Mouse (Mus musculus): ENCODE results near the gene Cfap58. TPM values are rescaled to one million over a fixed set of nuclear protein-coding genes. Genes with fewer than 3 reads are reported as not detected.

Gene Cfap58
- polyA plus RNA-seq, 1 experiment, result not detected

DNA sequence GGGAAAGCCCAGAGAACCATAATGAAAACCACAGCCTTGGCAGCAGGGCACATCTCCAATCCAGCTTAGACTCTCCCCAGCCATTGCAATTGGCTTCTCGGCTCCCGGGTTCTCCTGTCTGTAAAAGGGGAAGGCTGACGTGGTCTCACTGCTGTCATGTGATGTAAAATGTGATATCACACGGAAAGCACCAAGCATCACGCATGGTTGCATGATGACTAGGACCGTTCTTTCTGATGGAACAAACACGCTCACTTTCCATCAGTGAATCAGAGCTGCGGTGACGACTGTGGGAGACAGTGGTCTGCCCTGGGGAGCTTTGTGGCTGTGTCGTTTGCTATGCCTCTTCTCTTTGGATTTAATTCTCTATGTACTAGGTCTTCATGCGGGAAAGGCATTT is 50.5 kb downstream of the Cfap58 start:
- TF ChIP-seq GATA1 (IDR thresholded peaks at IDR 0.05; ENCODE audit: low read length), result no peak

DNA sequence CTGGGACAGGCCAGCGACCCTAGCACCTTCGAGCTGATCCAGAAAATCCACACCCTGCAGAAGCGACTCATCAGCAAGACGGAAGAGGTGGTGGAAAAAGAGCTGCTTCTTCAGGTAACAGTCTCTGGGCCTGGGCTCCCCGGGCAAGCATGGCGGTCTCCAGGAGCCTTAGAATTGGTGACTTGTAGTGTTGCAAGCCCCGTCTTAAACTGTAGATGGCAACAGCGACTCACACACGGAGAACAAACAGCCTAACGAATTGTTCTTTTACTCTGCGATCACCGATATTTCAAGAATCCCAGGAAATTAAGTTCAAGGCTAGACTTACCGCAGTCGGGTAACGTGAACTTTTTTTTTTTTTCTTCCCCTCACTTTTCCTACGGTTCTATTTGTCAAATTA is 51.0 kb downstream of the Cfap58 start:
- TF ChIP-seq GATA1 (IDR thresholded peaks at IDR 0.05; ENCODE audit: low read length), result no peak

DNA sequence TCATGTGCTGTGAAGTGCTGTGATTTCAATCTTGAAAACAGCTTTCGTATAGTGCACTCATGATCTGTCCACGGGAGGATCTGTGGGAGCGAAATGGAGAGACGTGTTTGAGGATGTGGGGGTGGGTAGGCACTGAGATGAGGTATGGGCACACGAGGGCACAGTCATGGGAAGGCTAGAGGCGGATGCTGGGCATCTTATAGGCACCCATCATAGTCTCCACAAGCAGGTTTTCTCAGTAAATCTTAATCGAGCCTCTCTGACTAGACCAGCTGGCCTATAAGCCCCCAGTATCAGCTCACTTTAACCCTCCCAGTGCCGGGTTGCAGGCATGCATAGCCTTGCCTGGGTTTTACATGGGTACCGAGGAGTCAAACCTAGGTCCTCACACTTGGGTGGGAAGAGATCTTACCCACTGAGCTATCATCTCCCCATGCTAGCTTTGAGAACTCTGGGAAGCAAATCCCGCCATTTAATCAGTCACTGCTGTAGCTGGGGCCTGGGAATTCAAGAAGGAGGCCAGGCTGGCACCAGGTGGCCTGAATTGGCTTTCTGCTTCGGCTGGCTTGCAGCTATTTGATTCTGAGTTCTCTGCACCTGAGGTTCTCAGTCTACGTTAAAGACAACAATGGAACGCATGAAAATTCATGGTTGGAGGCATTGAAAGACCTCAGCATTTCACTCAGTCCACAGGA is 51.6 kb downstream of the Cfap58 start:
- no peak for TF ChIP-seq GATA1 (IDR thresholded peaks at IDR 0.05; ENCODE audit: low read length)

DNA sequence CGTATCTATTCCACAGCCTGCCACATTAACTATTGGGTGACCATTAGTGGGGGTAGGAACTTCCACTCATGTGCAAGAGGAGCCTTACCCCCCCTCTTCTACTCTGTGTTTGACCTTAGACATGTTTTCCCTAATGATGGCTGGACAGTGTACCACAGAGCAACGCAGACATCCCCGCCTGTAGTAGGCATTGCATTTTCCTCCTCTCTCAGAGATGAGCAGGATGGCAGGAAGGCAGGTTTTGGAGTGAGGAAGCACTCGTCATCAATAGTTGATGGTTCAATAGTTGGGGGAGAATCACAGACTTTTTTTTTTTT is 52.1 kb downstream of the Cfap58 start:
- no peak for TF ChIP-seq GATA1 (IDR thresholded peaks at IDR 0.05; ENCODE audit: low read length)

DNA sequence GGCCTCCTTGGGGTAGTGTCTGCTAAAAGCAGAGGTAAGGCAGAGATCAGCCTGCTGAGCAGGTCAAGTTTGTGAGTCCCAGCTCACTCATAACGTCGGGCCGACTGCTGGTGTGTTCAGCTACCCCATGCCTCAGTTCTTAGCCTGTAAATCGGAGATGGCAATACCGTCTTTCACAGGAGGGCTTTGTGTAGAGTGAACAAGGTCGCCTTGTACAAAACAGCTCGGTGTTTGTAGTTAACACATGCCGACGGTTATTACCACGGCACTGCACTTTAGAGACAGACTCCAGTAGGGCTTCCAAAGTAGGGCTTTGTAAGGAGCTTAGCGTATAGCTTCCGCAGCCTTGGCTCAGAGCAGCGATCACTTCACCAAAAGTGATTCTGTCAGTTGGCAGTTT is 63.8 kb downstream of the Cfap58 start:
- no peak for TF ChIP-seq GATA1 (IDR thresholded peaks at IDR 0.05; ENCODE audit: low read length)

DNA sequence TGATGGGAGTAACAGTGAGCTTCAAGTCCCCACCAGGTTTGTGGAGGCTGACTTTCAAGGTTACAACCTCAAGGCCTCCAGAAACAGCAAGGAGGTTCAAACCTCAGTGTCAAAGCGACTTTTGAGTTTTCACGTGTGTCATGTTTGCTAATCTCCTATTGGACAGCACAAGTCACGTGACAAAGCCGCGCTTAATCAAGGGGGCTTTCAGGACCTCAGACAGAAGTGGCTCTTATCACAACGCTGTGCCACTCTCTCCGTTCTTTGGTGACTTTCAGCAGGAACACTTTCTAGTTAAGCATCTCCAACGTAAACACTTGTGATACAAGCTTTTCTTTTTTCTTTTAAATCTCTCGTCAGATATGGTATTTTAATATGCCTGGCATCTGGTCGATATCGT is 64.3 kb downstream of the Cfap58 start:
- no peak for TF ChIP-seq GATA1 (IDR thresholded peaks at IDR 0.05; ENCODE audit: low read length)

DNA sequence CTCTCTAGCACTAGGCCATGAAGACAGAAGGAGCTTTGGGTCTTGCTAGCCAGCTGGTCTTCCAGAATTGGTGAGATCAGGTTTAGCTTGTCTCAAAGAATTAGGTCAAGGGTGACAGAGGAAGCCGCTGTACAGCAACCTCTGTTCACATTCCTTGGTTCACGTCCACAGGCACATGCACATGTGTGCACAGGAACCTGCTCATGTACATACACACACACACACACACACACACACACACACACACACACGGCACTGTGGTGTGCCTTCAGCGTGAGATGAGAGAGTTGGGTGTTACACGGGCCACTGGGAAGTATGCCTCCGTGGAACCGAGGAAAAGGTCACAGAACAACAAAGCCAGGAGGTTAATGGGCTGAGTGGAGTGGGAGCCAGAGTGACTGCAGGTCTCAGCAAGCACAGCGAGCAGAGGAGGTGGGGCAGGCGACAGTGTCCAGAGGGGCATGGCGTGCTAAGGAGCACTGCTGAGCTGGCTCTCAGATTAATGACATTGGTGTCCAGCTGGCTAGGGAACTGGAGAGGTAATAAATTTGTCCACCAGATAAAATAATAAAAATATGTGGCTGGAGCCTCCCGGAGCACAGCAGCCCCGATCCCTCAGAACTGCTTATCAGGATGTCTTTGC is 71.4 kb downstream of the Cfap58 start:
- no peak for TF ChIP-seq GATA1 (IDR thresholded peaks at IDR 0.05; ENCODE audit: low read length)

DNA sequence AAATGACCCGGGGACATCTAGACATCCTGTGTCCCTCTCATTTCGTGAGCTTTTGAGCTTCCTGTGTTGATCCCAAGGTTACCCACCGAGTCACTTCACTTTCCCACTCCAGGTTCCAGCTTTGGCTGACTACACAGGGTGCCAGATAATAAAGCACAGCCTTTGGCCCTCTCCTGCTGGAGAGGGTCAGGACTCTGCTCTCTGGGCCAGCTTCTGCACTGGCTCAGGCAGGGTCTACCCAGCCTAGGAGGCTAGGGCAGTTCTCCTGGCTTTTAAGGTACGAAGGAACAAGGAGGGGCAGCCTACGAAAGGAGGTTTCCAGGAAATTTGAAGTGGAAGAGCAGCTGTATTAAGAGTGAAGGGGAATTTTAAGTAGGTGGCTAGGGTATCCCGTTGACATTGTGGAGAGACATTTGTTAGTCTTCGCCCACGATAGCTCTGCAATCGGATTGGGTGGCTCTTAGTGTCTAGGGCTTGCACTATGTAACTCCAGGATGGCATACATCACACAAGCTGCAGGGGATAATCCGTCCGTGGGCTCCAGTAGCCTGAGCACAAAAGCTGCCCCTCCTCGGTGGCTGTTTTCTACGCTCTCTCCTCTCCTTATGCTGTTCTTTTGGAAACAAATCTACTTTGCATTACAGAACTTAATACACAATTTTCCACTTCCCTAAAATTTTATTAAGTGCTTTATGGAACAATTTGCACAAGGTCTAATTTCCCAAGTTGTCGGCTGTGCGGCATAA is 72.3 kb downstream of the Cfap58 start:
- no peak for TF ChIP-seq GATA1 (IDR thresholded peaks at IDR 0.05; ENCODE audit: low read length)

DNA sequence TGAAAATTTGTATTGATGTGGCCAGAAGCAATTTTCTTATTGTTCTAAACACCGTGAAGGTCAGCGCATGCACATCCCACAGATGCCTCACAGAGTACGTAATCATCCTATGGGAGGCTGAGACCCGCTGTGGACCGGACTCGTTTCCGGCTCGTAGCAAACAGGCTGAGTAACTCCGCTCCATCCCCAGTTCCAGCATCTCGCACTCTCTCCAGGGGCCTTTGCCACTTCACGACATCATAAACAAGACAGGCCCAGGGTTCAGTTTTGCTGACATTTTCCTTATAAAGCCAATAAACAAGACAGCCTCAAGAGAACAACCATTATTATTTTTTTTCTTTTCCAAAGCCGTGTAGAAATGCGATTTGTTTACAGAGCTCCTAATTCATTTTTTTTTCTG is 82.6 kb downstream of the Cfap58 start:
- TF ChIP-seq GATA1 (IDR thresholded peaks at IDR 0.05; ENCODE audit: low read length), result no peak

DNA sequence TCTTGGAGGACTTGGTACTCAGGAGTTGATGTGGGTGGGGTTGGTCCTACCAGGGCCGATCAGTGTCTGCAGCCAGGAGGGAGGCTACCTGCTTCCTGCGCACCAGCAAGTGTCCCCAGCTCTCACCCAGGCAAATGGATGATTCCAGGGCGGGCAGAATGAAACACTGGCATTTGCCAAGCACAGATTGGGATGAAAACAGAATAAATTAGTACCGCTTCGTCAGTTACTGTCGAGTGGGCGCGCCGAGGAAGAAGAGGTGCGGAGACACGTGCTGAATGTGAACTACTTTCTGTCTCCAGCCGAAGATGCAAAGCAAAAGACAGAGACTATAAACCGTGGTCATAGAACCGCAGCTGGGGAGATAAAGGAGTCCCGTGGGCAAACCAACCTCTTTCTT is 84.0 kb downstream of the Cfap58 start:
- no peak for TF ChIP-seq GATA1 (IDR thresholded peaks at IDR 0.05; ENCODE audit: low read length)

DNA sequence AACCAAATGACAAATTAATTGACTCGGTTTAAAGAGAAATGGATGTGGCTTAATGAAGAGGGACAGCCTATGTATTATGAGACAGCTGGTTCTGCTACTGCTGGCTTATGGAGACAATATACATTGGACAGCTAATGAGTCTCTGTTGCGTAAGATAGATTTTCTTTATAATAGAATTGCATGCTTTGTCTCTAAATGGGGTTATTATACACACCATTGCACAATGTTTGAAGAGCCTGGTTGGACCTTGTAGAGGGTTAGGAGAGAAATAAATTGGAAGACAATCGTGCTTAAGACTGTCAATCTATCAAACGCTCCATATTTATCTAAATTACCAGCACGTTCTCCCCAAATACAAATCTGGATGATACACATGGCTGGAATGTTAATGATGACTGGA is 85.3 kb downstream of the Cfap58 start:
- TF ChIP-seq GATA1 (IDR thresholded peaks at IDR 0.05; ENCODE audit: low read length), result no peak

DNA sequence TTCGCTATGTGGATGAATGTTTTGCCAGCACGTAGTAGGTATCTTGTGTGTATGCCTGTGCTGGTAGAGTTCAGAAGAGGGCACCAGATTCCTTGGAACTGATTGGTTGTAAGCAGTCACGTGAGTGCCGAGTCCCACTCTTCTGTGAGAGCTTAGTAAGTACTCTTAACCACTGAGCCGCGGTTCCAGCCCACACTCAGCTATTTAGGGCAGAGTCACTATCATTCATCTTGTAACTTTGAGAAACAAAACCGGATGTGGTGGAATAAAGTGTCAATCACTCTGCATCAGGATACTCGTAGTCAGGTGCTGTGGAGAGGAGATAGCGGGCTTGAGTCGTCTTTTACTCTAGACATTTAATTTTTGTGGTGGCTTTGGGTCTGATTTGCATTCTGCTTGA is 86.3 kb downstream of the Cfap58 start:
- TF ChIP-seq GATA1 (IDR thresholded peaks at IDR 0.05; ENCODE audit: low read length), result no peak

DNA sequence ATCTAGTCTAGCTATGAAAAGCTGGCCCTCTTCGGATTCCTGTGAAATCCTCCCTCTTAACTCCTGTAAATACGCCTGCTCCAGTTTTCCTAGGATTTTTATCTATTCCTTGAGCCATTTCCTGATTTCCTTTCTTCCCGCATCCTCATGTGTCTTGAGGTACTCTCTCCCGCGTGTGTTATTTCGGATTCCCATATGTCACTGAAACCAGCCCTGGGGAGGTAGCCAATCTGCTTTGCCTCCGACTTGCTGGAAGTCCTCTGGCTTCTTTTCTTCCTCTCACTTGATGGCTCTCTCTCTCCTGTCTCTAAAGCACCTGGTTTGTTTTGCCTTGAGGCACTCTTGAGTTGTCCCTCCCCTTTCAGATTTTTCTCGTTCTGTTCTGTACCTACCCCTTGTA is 87.9 kb downstream of the Cfap58 start:
- TF ChIP-seq GATA1 (IDR thresholded peaks at IDR 0.05; ENCODE audit: low read length), result no peak

DNA sequence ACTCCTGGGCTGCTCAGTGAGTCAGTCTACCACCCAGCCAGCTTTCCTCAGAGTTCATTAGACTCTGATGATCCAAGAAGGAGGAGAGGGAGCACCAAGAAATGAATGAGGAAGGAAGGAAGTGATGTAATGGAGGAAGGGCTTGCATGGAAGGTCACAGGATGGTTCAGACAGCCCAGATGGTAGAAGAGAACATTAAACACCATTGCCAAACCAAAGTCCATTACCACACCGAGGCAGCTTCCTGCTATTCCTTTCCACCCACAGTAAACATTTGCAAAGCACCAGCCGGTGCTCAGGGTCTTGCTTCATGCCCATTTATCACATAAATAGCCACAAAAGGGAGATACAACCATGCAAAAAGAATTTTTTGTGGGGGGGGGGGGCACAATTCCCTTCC is 89.4 kb downstream of the Cfap58 start:
- no peak for TF ChIP-seq GATA1 (IDR thresholded peaks at IDR 0.05; ENCODE audit: low read length)

DNA sequence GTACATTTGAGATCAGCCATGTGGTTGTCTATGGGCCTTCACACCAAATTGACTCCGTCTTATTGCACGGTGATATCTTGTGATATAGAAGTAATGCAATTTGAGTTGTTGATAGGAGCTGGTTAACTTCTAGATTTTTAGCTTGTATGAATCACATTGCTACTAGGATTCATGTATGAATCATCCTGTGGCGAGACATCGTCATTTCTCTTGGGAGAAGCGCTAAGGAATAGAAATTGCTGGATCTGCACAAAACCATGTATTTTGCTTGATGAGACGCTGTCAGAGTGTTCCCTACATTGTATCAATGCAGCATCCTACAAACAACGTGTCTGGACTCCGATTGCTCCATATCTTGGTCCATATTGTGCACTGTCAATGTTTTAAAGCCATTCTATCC is 102.1 kb downstream of the Cfap58 start:
- TF ChIP-seq GATA1 (IDR thresholded peaks at IDR 0.05; ENCODE audit: low read length), result no peak

DNA sequence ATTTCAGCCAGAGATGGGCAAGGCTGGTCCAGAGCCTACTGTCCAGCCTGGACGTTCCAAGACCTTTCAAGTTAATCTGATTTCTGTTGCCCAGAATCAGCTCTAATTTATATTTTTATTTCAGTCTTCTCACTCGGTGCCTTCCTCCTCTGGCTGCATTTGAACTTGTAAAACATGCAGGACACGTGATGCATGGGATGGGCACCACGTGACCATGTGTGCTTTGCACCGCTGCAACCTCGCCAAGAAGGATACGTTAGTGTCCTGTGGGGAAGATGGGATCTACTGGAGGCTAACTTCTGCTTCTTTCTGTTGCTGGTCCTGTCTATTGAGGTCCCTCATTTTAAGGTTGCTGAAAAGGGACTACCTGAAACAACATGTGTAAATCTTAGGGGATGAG is 109.8 kb downstream of the Cfap58 start:
- TF ChIP-seq GATA1 (IDR thresholded peaks at IDR 0.05; ENCODE audit: low read length), result no peak

DNA sequence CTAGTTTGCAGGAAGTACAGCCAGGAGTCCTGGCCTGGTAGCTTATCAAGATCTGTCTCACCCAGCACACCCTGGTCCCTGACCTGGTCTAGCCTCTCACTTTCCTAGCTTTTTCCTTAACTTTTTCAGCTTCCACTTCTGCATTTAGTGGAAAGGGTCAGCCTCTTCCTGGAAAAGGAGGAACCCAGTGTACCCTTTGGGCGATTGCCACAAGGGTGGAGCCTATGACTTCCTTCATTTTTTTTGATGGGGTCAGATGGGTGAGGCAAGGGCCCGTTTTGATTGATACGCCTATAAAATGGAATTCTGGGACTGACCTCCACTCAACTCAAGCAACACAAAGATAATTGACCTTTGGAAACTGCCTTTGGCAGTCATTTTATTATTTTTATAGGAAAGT is 111.9 kb downstream of the Cfap58 start:
- TF ChIP-seq GATA1 (IDR thresholded peaks at IDR 0.05; ENCODE audit: low read length), result no peak

All from G1E-ER4 (cell line).